Mouse (Mus musculus) urinary bladder, postnatal 0 days (tissue): ENCODE measurements around the gene Zfp507. TPM values are rescaled to one million over a fixed set of nuclear protein-coding genes. Genes with fewer than 3 reads are reported as not detected.

Source experiments
- polyA plus RNA-seq: library from polyadenylated mRNA; unstranded; fragments of >200 nt; fragmentation: Nextera tagmentation; extraction: Ambion mirVana; gene quantifications from 2 replicates; pipeline ENCODE4 v1.2.1, GENCODE M21; 2015

The Zfp507 gene
- 7.3 and 9.0 TPM in 2 replicates for polyA plus RNA-seq

GRCm38 (mm10) chr7:35802906-35803595 is at the start of gene Zfp507:
Gene Zfp507 (minus strand): TSS chr7:35803003.

GRCm38 (mm10) chr7:35754033-35754885 is 48.5 kb downstream of the Zfp507 start, which contains the start of gene Dpy19l3:
Gene Dpy19l3 (minus strand): TSS chr7:35754454.

Other genes with a start within 250 kb of the Zfp507 start
- 40.2 and 40.9 TPM in 2 replicates for gene Nudt19, start 246.7 kb downstream of the Zfp507 start, polyA plus RNA-seq
- 0.17 and 0.29 TPM in 2 replicates for gene Rgs9bp, start 217.4 kb downstream of the Zfp507 start, polyA plus RNA-seq
- gene Ankrd27, start 216.8 kb downstream of the Zfp507 start, polyA plus RNA-seq, result 22.1 and 27.3 TPM in 2 replicates
- gene Pdcd5, start 155.5 kb downstream of the Zfp507 start, polyA plus RNA-seq, result 218 and 223 TPM in 2 replicates
- gene Dpy19l3, start 48.5 kb downstream of the Zfp507 start, polyA plus RNA-seq, result 23.1 and 25.1 TPM in 2 replicates